Mouse (Mus musculus) cerebellum, postnatal 4 days (tissue): ENCODE results near the gene Tmem135.
"Not testable (repeated sequence)": the region's sequence is repeated elsewhere in the genome, so short reads cannot be mapped to it uniquely, and the experiment has no call there.

ENCODE experiments used
- DNase-seq, 2 experiments: peaks; one replicate each; pipeline ENCODE4 v3.0.0; 2022; ENCODE audit warnings: low spot score in 2 of 2, mixed read lengths in 1 of 2

The Tmem135 gene

GRCm38 (mm10) chr7:89326761-89327160, 77.3 kb downstream of the Tmem135 start:
- no peak for DNase-seq

- no peak for DNase-seq
Measured at GRCm38 (mm10) chr7:89326202-89326601, 77.8 kb downstream of the Tmem135 start.

- DNase-seq: not testable (repeated sequence)
Measured at GRCm38 (mm10) chr7:89322741-89323140, 81.3 kb downstream of the Tmem135 start.

GRCm38 (mm10) chr7:89319351-89319750, 84.7 kb downstream of the Tmem135 start:
- no peak for DNase-seq

- not testable (repeated sequence) for DNase-seq
Measured at GRCm38 (mm10) chr7:89317088-89317487, 86.9 kb downstream of the Tmem135 start.

GRCm38 (mm10) chr7:89316112-89316511, 87.9 kb downstream of the Tmem135 start:
- no peak for DNase-seq

- no peak for DNase-seq
Measured at GRCm38 (mm10) chr7:89311555-89311954, 92.5 kb downstream of the Tmem135 start.

GRCm38 (mm10) chr7:89308926-89309325, 95.1 kb downstream of the Tmem135 start:
- no peak for DNase-seq

GRCm38 (mm10) chr7:89308238-89308637, 95.8 kb downstream of the Tmem135 start:
- DNase-seq: no peak

- DNase-seq: no peak
Measured at GRCm38 (mm10) chr7:89306831-89307230, 97.2 kb downstream of the Tmem135 start.

- DNase-seq: no peak
Measured at GRCm38 (mm10) chr7:89304958-89305357, 99.1 kb downstream of the Tmem135 start.

GRCm38 (mm10) chr7:89303765-89304164, 100.3 kb downstream of the Tmem135 start:
- DNase-seq: no peak

GRCm38 (mm10) chr7:89298911-89299458, 105.0 kb downstream of the Tmem135 start:
- no peak for DNase-seq

- no peak for DNase-seq
Measured at GRCm38 (mm10) chr7:89296941-89297340, 107.1 kb downstream of the Tmem135 start.

- no peak for DNase-seq
Measured at GRCm38 (mm10) chr7:89282664-89283063, 121.4 kb downstream of the Tmem135 start.

- DNase-seq: not testable (repeated sequence)
Measured at GRCm38 (mm10) chr7:89270438-89270837, 133.6 kb downstream of the Tmem135 start.

- no peak for DNase-seq
Measured at GRCm38 (mm10) chr7:89269826-89270225, 134.2 kb downstream of the Tmem135 start.

- no peak for DNase-seq
Measured at GRCm38 (mm10) chr7:89267542-89267941, 136.5 kb downstream of the Tmem135 start.

GRCm38 (mm10) chr7:89266017-89266760, 137.8 kb downstream of the Tmem135 start:
- DNase-seq: no peak

- DNase-seq: no peak
Measured at GRCm38 (mm10) chr7:89260966-89261365, 143.1 kb downstream of the Tmem135 start.

GRCm38 (mm10) chr7:89258832-89259231, 145.2 kb downstream of the Tmem135 start:
- DNase-seq: no peak

- DNase-seq: no peak
Measured at GRCm38 (mm10) chr7:89257871-89258502, 146.0 kb downstream of the Tmem135 start.

GRCm38 (mm10) chr7:89253772-89254171, 150.2 kb downstream of the Tmem135 start:
- no peak for DNase-seq
